Mouse (Mus musculus): ENCODE measurements around the gene Gm40193. TPM values are rescaled to one million over a fixed set of nuclear protein-coding genes. Genes with fewer than 3 reads are reported as not detected.
"Not testable (repeated sequence)": the region's sequence is repeated elsewhere in the genome, so short reads cannot be mapped to it uniquely, and the experiment has no call there.

The Gm40193 gene
- polyA plus RNA-seq, 1 experiment from 2014 or later = 1.1 TPM

DNA sequence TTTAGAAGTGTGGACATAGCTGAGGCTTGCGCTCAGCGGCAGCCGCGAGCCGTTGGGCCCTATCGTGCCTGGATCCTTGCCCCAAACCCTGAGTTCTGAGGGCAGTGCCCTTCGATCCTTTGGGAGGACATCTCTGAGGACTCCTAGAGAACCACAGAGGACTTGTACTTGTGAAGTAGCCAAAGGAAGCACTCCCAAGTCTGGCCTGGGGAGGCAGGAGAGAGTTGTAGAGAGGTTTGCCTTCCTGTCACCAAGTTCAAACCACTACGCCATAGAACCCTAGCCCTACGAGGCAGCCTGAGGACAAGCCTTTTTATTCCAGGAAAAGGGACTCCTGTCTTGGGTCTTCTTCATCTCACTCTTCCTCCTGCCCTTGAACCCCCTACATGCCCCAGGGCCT is 24.8 kb upstream of the Gm40193 start:
- H3K4me1 ChIP-seq (ENCODE audit: control insufficient read depth, insufficient read depth, low read length) = no peaks in the 10 kb centered on the region
- no peak overlapping the region for H3K27ac ChIP-seq (replicated peaks; ENCODE audit: low read depth, low read length)
- H3K4me2 ChIP-seq (ENCODE audit: low read depth, low read length) = no peak overlapping the region
- H3K9me3 ChIP-seq (ENCODE audit: control insufficient read depth, low read length) = no peaks in the 10 kb centered on the region
- DNase-seq (ENCODE audit: low spot score) (no peak), ATAC-seq (ENCODE audit: low read depth) (no peak)
- H3K36me3 ChIP-seq (ENCODE audit: control insufficient read depth, insufficient read depth, low read length) = no peaks in the 10 kb centered on the region
- no peaks in the 10 kb centered on the region for H3K27me3 ChIP-seq (replicated peaks; ENCODE audit: control insufficient read depth, insufficient read depth, low read length)
- no peak overlapping the region for H3K9ac ChIP-seq (ENCODE audit: low read depth, low read length)
- WGBS = 90% methylated on average over 9 of the region's 9 CpGs
- H3K4me3 ChIP-seq (ENCODE audit: low read depth, low read length) = no peak overlapping the region

DNA sequence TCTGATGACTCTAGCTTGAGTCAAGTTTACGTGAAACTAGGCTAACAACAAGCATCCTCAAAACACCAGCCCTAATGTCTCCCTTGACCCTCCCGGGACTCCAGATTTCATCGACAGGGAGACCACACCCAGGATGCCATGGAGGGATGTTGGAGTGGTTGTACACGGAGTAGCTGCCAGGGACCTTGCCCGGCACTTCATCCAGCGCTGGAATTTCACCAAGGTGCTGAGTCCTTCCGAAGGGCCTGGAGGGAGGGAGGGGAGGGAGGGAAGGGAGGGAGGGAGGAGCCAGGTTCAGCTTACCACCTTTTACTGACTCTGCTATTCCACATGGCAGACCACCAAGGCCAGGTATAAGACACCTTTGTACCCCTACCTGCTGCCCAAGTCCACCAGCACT is 21.2 kb upstream of the Gm40193 start:
- Histone ChIP-seq H3K27me3 (replicated peaks; ENCODE audit: control insufficient read depth, insufficient read depth, low read length) (no peaks in the 10 kb centered on the region), H3K27ac (replicated peaks; ENCODE audit: low read depth, low read length) (no peak overlapping the region), H3K4me3 (ENCODE audit: low read depth, low read length) (no peak overlapping the region), H3K36me3 (ENCODE audit: control insufficient read depth, insufficient read depth, low read length) (no peaks in the 10 kb centered on the region), H3K9me3 (ENCODE audit: control insufficient read depth, low read length) (no peaks in the 10 kb centered on the region), H3K9ac (ENCODE audit: low read depth, low read length) (no peak overlapping the region), H3K4me1 (ENCODE audit: control insufficient read depth, insufficient read depth, low read length) (no peaks in the 10 kb centered on the region), H3K4me2 (ENCODE audit: low read depth, low read length) (no peak overlapping the region)
- DNase-seq (ENCODE audit: low spot score) (no peak), ATAC-seq (ENCODE audit: low read depth) (no peak)
- WGBS = 38% methylated on average over 3 of the region's 7 CpGs

DNA sequence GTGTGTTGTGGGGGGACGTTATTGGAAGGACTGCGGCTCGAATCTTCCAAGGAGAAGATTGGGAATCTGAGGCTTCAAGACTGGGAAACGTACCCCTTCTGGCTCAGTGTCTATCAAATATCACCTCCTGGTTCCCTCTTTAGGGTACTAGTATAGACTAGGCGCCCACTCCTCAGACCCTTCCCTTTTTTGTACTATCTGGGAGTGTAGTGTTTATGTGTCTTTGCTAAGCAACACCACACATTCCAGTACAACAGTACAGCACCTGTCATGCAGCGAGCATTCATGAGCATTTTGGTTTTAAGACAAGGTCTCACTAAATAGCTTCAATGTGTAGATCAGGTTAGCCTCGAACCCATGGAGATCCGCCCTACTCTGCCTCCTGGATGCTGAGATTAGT is 18.8 kb upstream of the Gm40193 start:
- Histone ChIP-seq H3K27me3 (replicated peaks; ENCODE audit: control insufficient read depth, insufficient read depth, low read length) (no peaks in the 10 kb centered on the region), H3K4me1 (ENCODE audit: control insufficient read depth, insufficient read depth, low read length) (no peaks in the 10 kb centered on the region), H3K4me2 (ENCODE audit: low read depth, low read length) (no peak overlapping the region), H3K27ac (replicated peaks; ENCODE audit: low read depth, low read length) (no peak overlapping the region), H3K9ac (ENCODE audit: low read depth, low read length) (no peak overlapping the region), H3K4me3 (ENCODE audit: low read depth, low read length) (no peak overlapping the region), H3K36me3 (ENCODE audit: control insufficient read depth, insufficient read depth, low read length) (no peaks in the 10 kb centered on the region), H3K9me3 (ENCODE audit: control insufficient read depth, low read length) (no peaks in the 10 kb centered on the region)
- ATAC-seq (ENCODE audit: low read depth) (no peak), DNase-seq (ENCODE audit: low spot score) (no peak)
- 87% methylated on average over 8 of the region's 8 CpGs for WGBS

DNA sequence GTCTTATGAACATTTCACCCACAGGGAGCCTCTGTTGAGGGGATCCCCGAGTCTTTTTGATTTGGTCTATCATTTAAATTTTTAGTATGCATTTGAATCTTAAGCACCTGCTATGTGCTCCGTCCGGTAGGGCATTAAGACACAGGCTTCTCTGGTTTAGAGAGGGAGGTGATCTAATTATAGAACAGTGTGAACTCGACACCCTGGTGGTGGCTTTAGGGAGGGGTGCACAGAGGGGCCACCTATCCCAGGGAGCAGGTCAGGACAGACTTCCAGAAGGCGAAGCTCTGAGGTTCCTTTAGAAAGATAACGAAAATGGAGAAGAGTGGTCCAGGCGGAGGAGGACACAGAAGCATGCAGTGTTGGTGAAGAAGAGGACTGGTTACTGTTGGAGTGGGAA is 11.8 kb upstream of the Gm40193 start:
- Histone ChIP-seq H3K4me2 (ENCODE audit: low read depth, low read length) (no peak overlapping the region), H3K9ac (ENCODE audit: low read depth, low read length) (no peak overlapping the region), H3K36me3 (ENCODE audit: control insufficient read depth, insufficient read depth, low read length) (no peaks in the 10 kb centered on the region), H3K4me1 (ENCODE audit: control insufficient read depth, insufficient read depth, low read length) (no peaks in the 10 kb centered on the region), H3K4me3 (ENCODE audit: low read depth, low read length) (no peak overlapping the region), H3K27me3 (replicated peaks; ENCODE audit: control insufficient read depth, insufficient read depth, low read length) (no peaks in the 10 kb centered on the region), H3K27ac (replicated peaks; ENCODE audit: low read depth, low read length) (no peak overlapping the region), H3K9me3 (ENCODE audit: control insufficient read depth, low read length) (no peaks in the 10 kb centered on the region)
- no peak for DNase-seq (ENCODE audit: low spot score)
- WGBS = 59% methylated on average over 7 of the region's 7 CpGs
- ATAC-seq (ENCODE audit: low read depth) = no peak

DNA sequence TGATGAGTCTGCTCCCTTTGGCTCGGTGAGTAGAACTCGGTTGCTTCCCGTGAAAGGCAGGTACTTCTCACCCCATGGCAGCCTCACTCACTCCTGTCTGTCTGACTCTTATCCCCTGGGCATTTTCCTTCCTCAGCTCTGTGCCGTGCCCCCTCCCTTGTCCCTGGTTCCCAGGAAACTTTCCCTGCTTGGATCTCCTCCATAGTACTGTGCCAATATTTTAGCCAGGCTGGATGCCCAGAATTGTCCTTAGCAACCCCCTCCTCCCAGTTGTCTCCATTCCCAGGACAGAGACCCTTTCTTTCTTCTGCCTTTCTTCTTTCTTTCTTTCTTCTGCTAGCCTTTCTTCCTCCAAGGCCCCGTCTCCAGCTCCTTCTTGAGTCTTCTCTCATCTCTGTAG is 8.7 kb upstream of the Gm40193 start:
- Histone ChIP-seq H3K9me3 (ENCODE audit: control insufficient read depth, low read length) (no peaks in the 10 kb centered on the region), H3K27me3 (replicated peaks; ENCODE audit: control insufficient read depth, insufficient read depth, low read length) (no peaks in the 10 kb centered on the region), H3K27ac (replicated peaks; ENCODE audit: low read depth, low read length) (no peak overlapping the region), H3K4me1 (ENCODE audit: control insufficient read depth, insufficient read depth, low read length) (no peaks in the 10 kb centered on the region), H3K4me3 (ENCODE audit: low read depth, low read length) (peak overlapping the region; percentile 3; the same call in 1 of the 2 replicates), H3K9ac (ENCODE audit: low read depth, low read length) (no peak overlapping the region), H3K36me3 (ENCODE audit: control insufficient read depth, insufficient read depth, low read length) (no peaks in the 10 kb centered on the region), H3K4me2 (ENCODE audit: low read depth, low read length) (no peak overlapping the region)
- DNase-seq (ENCODE audit: low spot score) (no peak), ATAC-seq (ENCODE audit: low read depth) (no peak)
- 65% methylated on average over 5 of the region's 5 CpGs for WGBS

DNA sequence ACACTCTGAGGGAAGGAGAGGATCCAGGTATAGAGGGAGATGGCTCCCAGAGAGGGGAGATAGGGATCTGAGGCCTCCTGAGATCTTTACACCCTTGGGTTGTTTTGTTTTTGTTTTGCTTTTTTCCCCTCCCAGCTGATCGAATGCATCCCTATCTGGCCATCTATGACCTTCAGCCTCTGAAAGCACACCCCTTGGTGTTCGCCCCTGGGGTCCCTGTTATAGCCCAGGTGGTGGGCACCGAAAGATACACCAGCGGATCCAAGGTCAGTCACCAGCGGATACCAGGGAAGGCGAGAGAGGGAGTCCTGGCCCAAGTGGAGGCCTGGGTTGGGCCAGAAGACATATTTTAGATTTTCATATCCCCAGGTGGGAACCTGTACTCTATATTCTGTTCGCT is 8.2 kb upstream of the Gm40193 start:
- H3K9me3 ChIP-seq (ENCODE audit: control insufficient read depth, low read length) = no peaks in the 10 kb centered on the region
- peak overlapping the region; percentile 71; the same call in 1 of the 2 replicates for H3K9ac ChIP-seq (ENCODE audit: low read depth, low read length)
- H3K4me2 ChIP-seq (ENCODE audit: low read depth, low read length) = peak overlapping the region; percentile 83
- no peaks in the 10 kb centered on the region for H3K4me1 ChIP-seq (ENCODE audit: control insufficient read depth, insufficient read depth, low read length)
- H3K27ac ChIP-seq (replicated peaks; ENCODE audit: low read depth, low read length) = no peak overlapping the region
- H3K4me3 ChIP-seq (ENCODE audit: low read depth, low read length) = peak overlapping the region; percentile 65
- DNase-seq (ENCODE audit: low spot score) (no peak), ATAC-seq (ENCODE audit: low read depth) (no peak)
- no peaks in the 10 kb centered on the region for H3K27me3 ChIP-seq (replicated peaks; ENCODE audit: control insufficient read depth, insufficient read depth, low read length)
- 82% methylated on average over 7 of the region's 7 CpGs for WGBS
- H3K36me3 ChIP-seq (ENCODE audit: control insufficient read depth, insufficient read depth, low read length) = no peaks in the 10 kb centered on the region

DNA sequence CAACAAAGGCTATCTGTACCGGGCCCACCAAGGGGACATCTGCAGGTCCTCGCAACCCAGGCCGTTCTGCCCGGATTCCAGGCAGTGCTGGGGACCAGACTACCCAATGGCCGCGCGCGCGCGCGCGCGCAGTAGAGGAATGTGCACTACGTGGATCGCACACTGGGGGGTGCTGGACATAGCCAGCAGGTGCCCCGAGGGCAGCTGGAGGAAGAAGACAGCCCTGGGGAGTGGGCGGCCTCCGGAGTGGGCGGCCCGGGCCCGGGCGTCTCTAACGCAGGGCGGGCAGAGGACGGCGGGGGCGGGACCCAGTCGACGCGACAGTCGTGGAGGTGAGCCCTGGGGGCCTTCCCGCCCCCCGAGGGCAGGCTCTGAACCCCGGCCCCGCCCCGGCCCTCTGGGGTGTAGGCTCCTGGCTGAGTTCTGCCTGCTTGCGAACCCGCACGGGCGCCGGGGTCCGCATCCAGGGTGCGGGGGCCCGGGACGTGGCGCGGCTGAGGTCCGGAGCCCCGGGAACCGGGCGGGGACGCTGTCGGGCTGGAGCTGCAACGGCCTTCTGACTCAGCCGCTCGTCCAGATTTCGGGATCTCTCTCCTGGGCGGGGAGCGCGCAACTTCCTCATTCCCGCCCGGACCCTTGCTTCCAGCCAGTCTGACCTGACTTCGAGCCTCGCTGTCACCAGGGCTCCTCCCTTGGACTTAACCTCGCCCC is 7.3 kb upstream of the Gm40193 start, which contains the start of gene Pld2:
TSS of gene Pld2 (plus strand) at position 188 of the 711 bp plus-strand sequence.
- Histone ChIP-seq H3K27me3 (replicated peaks; ENCODE audit: control insufficient read depth, insufficient read depth, low read length) (no peaks in the 10 kb centered on the region), H3K27ac (replicated peaks; ENCODE audit: low read depth, low read length) (no peak within 1 kb of the TSS), H3K36me3 (ENCODE audit: control insufficient read depth, insufficient read depth, low read length) (no peaks in the 10 kb centered on the region), H3K4me3 (ENCODE audit: low read depth, low read length) (peak within 1 kb of the TSS; percentile 65), H3K9ac (ENCODE audit: low read depth, low read length) (peak within 1 kb of the TSS; percentile 71), H3K4me1 (ENCODE audit: control insufficient read depth, insufficient read depth, low read length) (no peaks in the 10 kb centered on the region), H3K9me3 (ENCODE audit: control insufficient read depth, low read length) (no peaks in the 10 kb centered on the region), H3K4me2 (ENCODE audit: low read depth, low read length) (peak within 1 kb of the TSS; percentile 83)
- DNase-seq (ENCODE audit: low spot score) (peak; percentile 91), ATAC-seq (ENCODE audit: low read depth) (peak; percentile 95)
- WGBS = 2% methylated on average over 35 of the region's 65 CpGs

DNA sequence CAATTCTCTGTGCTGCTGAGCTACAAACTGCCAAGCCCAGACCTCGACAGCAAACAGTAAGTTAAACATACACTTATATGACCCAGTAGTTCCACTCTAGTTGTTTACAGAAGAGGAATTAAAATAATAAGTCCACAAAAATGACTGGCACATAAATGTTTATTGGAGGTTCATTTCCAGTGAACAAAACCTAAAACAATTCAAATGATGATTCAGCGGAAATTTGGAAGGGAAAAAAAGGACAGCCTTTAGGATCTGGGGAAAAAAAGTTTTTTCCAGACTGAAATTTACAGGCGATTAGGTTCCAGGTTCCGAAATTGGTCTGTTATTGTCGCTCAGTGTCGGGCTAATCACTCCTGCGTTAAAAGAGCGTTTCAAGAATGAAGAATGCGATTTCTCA is 6.7 kb upstream of the Gm40193 start:
- Histone ChIP-seq H3K9ac (ENCODE audit: low read depth, low read length) (peak overlapping the region; percentile 71), H3K4me1 (ENCODE audit: control insufficient read depth, insufficient read depth, low read length) (no peaks in the 10 kb centered on the region), H3K27me3 (replicated peaks; ENCODE audit: control insufficient read depth, insufficient read depth, low read length) (no peaks in the 10 kb centered on the region), H3K4me3 (ENCODE audit: low read depth, low read length) (peak overlapping the region; percentile 65), H3K27ac (replicated peaks; ENCODE audit: low read depth, low read length) (no peak overlapping the region), H3K4me2 (ENCODE audit: low read depth, low read length) (peak overlapping the region; percentile 83), H3K9me3 (ENCODE audit: control insufficient read depth, low read length) (no peaks in the 10 kb centered on the region), H3K36me3 (ENCODE audit: control insufficient read depth, insufficient read depth, low read length) (no peaks in the 10 kb centered on the region)
- ATAC-seq (ENCODE audit: low read depth) = no peak
- 17% methylated on average over 9 of the region's 9 CpGs for whole genome bisulfite sequencing
- no peak for DNase-seq (ENCODE audit: low spot score)

DNA sequence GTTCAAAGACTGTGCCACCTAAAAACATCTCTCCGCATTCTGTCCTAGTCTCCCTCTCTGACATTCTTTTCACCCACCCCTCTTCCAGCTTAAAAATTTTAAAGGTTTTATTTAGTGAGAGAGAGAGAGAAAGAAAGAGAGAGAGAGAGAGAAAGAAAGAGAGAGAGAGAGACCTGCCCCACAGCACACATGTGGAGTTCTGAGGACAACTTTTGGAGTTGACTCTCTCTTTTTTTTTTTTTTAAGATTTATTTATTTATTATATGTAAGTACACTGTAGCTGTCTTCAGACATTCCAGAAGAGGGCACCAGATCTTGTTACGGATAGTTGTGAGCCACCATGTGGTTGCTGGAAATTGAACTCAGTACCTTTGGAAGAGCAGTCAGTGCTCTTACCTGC is 1.7 kb downstream of the Gm40193 start:
- 95% methylated on average over 1 of the region's 2 CpGs for WGBS
- not testable (repeated sequence) for H3K4me2 ChIP-seq (ENCODE audit: low read depth, low read length); H3K4me1 ChIP-seq (ENCODE audit: control insufficient read depth, insufficient read depth, low read length); DNase-seq (ENCODE audit: low spot score); H3K4me3 ChIP-seq (ENCODE audit: low read depth, low read length); H3K9me3 ChIP-seq (ENCODE audit: control insufficient read depth, low read length); H3K27me3 ChIP-seq (replicated peaks; ENCODE audit: control insufficient read depth, insufficient read depth, low read length); H3K27ac ChIP-seq (replicated peaks; ENCODE audit: low read depth, low read length); H3K9ac ChIP-seq (ENCODE audit: low read depth, low read length); ATAC-seq (ENCODE audit: low read depth)
- H3K36me3 ChIP-seq (ENCODE audit: control insufficient read depth, insufficient read depth, low read length) = peaks cover 35% of the 10 kb centered on the region
